Mouse (Mus musculus): ENCODE results near the gene Brwd1.

DNA sequence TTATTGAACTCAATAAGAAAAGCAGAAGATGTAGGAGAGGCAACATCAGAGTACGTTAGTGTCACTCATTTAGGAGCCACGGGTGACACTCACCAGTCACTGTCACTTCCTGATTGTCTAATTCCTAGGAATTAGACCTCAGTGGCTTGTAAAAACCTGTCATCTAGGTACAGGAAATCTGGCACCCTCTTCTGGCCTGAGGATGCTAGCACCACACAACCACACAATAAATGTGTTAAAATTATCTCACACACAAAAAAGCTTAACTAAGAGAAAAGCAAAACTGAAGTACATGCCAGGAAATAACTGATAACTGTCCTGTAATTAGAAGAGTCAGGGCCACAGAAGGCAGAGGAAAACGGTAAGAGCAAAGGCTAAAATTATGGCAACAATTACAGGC, 57.1 kb downstream of the Brwd1 start:
- TF ChIP-seq CTCF (IDR thresholded peaks at IDR 0.05; ENCODE audit: extremely low read depth, insufficient read length, insufficient replicate concordance, low read depth, low read length): no peak
- TF ChIP-seq POLR2A (IDR thresholded peaks at IDR 0.05; ENCODE audit: low read depth, low read length): no peak

Data from small intestine, adult 2 months (tissue).